Mouse (Mus musculus) heart, embryonic 11.5 days (tissue): Measurements from ENCODE around the gene Azgp1. TPM values are rescaled to one million over a fixed set of nuclear protein-coding genes. Genes with fewer than 3 reads are reported as not detected.
"Not testable (repeated sequence)": the region's sequence is repeated elsewhere in the genome, so short reads cannot be mapped to it uniquely, and the experiment has no call there.

Experiments used
- ATAC-seq: fragments of 200-750 bp; cut with Nextera tagmentation; replicated peaks from 2 replicates; pipeline ENCODE4 v1.8.0; 2017; ENCODE audit warnings: moderate library complexity; ENCODE audit not compliant: insufficient number of reproducible peaks, low FRiP score, low TSS enrichment
- H3K27ac ChIP-seq: fragments of 300-500 bp; sonication (generic); 2 replicates; pipeline ENCODE4 v1.5.1; 2014; ENCODE audit warnings: mild to moderate bottlenecking, low read depth, low read length
- H3K27me3 ChIP-seq: fragments of 300-500 bp; sonication (generic); 2 replicates; pipeline ENCODE4 v1.6.1; 2014; ENCODE audit warnings: mild to moderate bottlenecking, low read length, mixed read lengths; ENCODE audit not compliant: control insufficient read depth, insufficient read depth
- H3K36me3 ChIP-seq: fragments of 300-500 bp; sonication (generic); 2 replicates; pipeline ENCODE4 v1.6.1; 2014; ENCODE audit warnings: mild to moderate bottlenecking, low read length, moderate library complexity, mixed read lengths; ENCODE audit not compliant: control insufficient read depth, insufficient read depth
- H3K4me1 ChIP-seq: fragments of 300-500 bp; sonication (generic); 2 replicates; pipeline ENCODE4 v1.6.1; 2014; ENCODE audit warnings: low read length; ENCODE audit not compliant: control insufficient read depth, insufficient read depth
- H3K4me2 ChIP-seq: fragments of 300-500 bp; sonication (generic); 2 replicates; pipeline ENCODE4 v1.6.1; 2014; ENCODE audit warnings: mild to moderate bottlenecking, moderate library complexity
- H3K4me3 ChIP-seq: fragments of 300-500 bp; sonication (generic); 2 replicates; pipeline ENCODE4 v1.5.1; 2014; ENCODE audit warnings: low read depth, low read length
- H3K9ac ChIP-seq: fragments of 300-500 bp; sonication (generic); 2 replicates; pipeline ENCODE4 v1.6.1; 2014; ENCODE audit warnings: mild to moderate bottlenecking, low read depth, low read length, moderate library complexity
- H3K9me3 ChIP-seq: fragments of 300-500 bp; sonication (generic); replicated peaks from 2 replicates; pipeline ENCODE4 v1.6.1; 2016; ENCODE audit warnings: low read length; ENCODE audit not compliant: control insufficient read depth
- WGBS: fragments of 180-500 bp; shearing (Covaris S2); extraction: QIAGEN DNeasy Blood & Tissue Kit; methylation state at CpG from one replicate; pipeline ENCODE4 v1.1.7; 2014; ENCODE audit not compliant: insufficient replicate concordance; 5-methylcytosine and 5-hydroxymethylcytosine counted together
- polyA plus RNA-seq: library from polyadenylated mRNA; unstranded; fragments of >200 nt; fragmentation: Nextera tagmentation; extraction: Ambion mirVana; gene quantifications from 2 replicates; pipeline ENCODE4 v1.2.1, GENCODE M21; 2014

Gene Azgp1
- polyA plus RNA-seq, result not detected in 2 replicates

DNA sequence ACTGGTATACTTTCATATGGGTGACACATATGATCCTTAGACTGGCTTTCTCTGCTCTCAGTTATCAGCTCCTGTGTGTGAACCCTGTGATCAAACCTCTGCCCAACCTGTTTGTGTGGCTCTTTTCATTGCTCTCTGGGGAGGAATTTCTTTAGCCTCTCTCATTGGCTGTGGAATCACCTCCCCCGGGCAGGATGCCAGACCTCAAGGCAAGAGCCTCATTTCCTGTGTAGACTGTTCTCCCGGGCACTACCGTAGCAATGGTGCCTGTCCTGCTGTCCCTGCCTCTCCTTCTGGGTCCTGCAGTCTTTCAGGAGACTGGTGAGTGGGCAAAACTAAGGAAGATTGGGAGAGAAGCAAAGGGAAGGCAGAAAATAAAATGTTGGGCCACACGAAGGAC, at the start of gene Azgp1:
TSS of gene Azgp1 (plus strand) at position 221 of the 400 bp plus-strand sequence.
- H3K36me3 ChIP-seq, result no peaks in the 10 kb centered on the region
- no peak within 1 kb of the TSS for H3K9ac ChIP-seq
- H3K27me3 ChIP-seq, result no peaks in the 10 kb centered on the region
- no peaks in the 10 kb centered on the region for H3K4me1 ChIP-seq
- no peak within 1 kb of the TSS for H3K4me2 ChIP-seq
- no peak within 1 kb of the TSS for H3K4me3 ChIP-seq
- no peak within 1 kb of the TSS for H3K27ac ChIP-seq
- 72% methylated on average over 4 of the region's 4 CpGs for WGBS
- ATAC-seq, result no peak
- no peaks in the 10 kb centered on the region for H3K9me3 ChIP-seq

GRCm38 (mm10) chr5:137933934-137934333, 47.4 kb upstream of the Azgp1 start:
- 66% methylated on average over 2 of the region's 2 CpGs for WGBS
- not testable (repeated sequence) for H3K27ac ChIP-seq, ATAC-seq, H3K36me3 ChIP-seq, H3K9me3 ChIP-seq, H3K4me3 ChIP-seq, H3K4me1 ChIP-seq, H3K9ac ChIP-seq, H3K27me3 ChIP-seq, H3K4me2 ChIP-seq

DNA sequence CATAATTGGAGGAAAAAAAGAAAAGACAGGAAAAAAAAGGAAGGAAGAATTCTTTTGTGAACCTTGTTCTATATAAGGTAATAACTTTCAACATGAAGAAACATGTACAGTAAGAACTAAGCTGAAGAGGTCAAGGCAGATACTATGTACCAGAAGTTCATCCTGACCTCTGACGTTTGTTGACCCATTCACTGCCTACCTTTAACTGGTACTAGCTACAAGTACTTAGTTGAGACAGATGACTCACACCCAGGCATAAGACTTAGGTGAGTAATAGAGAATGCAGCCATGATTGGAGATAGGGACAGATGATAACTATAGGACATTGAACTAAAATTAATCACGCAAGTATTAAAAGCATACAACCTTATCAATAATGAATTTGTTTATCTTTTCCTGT, 44.8 kb upstream of the Azgp1 start:
- no peaks in the 10 kb centered on the region for H3K27me3 ChIP-seq
- H3K9me3 ChIP-seq, result no peaks in the 10 kb centered on the region
- ATAC-seq, result no peak
- H3K4me2 ChIP-seq, result no peak overlapping the region
- no peak overlapping the region for H3K9ac ChIP-seq
- H3K4me1 ChIP-seq, result no peaks in the 10 kb centered on the region
- H3K36me3 ChIP-seq, result no peaks in the 10 kb centered on the region
- H3K27ac ChIP-seq, result no peak overlapping the region
- H3K4me3 ChIP-seq, result no peak overlapping the region
- WGBS, result 89% methylated on average over 2 of the region's 2 CpGs

GRCm38 (mm10) chr5:137937238-137937637, 44.1 kb upstream of the Azgp1 start:
- Histone ChIP-seq H3K9me3 (no peaks in the 10 kb centered on the region), H3K27ac (no peak overlapping the region), H3K4me1 (no peaks in the 10 kb centered on the region), H3K27me3 (no peaks in the 10 kb centered on the region), H3K4me3 (no peak overlapping the region), H3K4me2 (no peak overlapping the region), H3K9ac (no peak overlapping the region), H3K36me3 (no peaks in the 10 kb centered on the region)
- no peak for ATAC-seq
- WGBS, result 53% methylated on average over 4 of the region's 4 CpGs

DNA sequence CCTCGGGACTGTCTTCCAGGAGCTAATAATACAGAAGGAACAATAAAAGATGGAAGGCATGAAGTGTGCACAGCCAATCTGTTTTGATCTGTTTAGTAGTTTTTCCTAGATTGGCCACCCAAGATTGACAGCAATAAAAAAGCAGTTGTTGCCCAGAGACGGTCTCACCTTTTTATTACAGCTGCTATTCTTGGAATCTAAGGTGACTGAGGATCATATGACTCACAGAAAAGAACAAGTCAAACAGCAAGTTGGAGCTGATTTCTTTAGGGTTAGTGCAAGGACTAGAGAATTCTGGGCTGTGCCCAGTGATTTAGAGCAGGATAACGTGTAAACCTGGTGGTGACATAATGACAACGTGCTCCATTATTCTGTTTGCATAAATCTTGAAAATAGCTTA, 40.4 kb upstream of the Azgp1 start:
- no peak overlapping the region for H3K27ac ChIP-seq
- H3K4me2 ChIP-seq, result no peak overlapping the region
- no peaks in the 10 kb centered on the region for H3K9me3 ChIP-seq
- no peak overlapping the region for H3K4me3 ChIP-seq
- H3K9ac ChIP-seq, result no peak overlapping the region
- H3K27me3 ChIP-seq, result no peaks in the 10 kb centered on the region
- 78% methylated on average over 4 of the region's 4 CpGs for WGBS
- no peak for ATAC-seq
- H3K36me3 ChIP-seq, result no peaks in the 10 kb centered on the region
- H3K4me1 ChIP-seq, result no peaks in the 10 kb centered on the region

DNA sequence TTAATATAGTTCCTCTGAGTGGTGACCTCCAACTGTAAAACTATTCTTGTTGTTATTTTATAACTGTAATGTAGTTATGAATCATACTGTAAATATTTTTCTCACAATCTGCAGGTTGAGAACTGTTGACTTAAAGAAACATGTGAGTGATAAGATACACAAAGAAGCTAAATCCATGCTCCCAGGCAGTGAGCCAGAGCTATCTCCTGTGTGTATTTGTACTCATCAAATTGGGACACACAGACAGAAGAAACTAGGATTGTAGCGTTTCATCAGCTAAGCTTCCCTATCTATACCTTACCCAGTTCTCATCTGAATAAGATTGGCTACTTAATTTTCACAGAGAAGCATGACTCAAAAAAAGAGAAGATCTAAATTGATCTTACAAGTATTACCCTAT, 38.2 kb upstream of the Azgp1 start:
- ATAC-seq, result no peak
- H3K27ac ChIP-seq, result no peak overlapping the region
- H3K27me3 ChIP-seq, result no peaks in the 10 kb centered on the region
- H3K4me2 ChIP-seq, result no peak overlapping the region
- no peaks in the 10 kb centered on the region for H3K4me1 ChIP-seq
- no peaks in the 10 kb centered on the region for H3K9me3 ChIP-seq
- H3K36me3 ChIP-seq, result no peaks in the 10 kb centered on the region
- WGBS, result 62% methylated on average over 1 of the region's 1 CpGs
- no peak overlapping the region for H3K9ac ChIP-seq
- H3K4me3 ChIP-seq, result no peak overlapping the region

DNA sequence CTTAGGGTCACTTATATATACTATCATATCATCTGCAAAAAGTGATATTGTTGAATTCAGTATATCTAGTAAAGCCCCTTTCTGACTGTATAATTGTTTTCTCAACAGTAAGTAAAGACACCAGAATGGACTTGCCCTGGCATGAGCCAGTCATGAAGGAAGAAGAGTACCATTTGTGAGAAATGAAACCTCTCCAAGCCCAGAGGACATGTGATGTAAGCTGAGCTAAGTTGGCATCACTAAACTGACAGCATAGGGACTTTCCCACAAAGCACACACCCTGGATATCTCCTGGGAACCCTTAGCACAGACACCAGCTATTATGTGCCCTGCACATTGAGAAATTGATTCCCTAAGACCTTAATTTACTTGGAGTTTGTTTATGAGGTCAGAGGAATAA, 34.0 kb upstream of the Azgp1 start:
- Histone ChIP-seq H3K9me3 (no peaks in the 10 kb centered on the region), H3K36me3 (no peaks in the 10 kb centered on the region), H3K4me1 (no peaks in the 10 kb centered on the region), H3K27me3 (no peaks in the 10 kb centered on the region), H3K4me3 (no peak overlapping the region), H3K27ac (no peak overlapping the region), H3K4me2 (no peak overlapping the region), H3K9ac (no peak overlapping the region)
- ATAC-seq, result no peak

GRCm38 (mm10) chr5:137951218-137951617, 30.1 kb upstream of the Azgp1 start:
- no peak for ATAC-seq
- Histone ChIP-seq H3K4me3 (no peak overlapping the region), H3K9me3 (no peaks in the 10 kb centered on the region)

DNA sequence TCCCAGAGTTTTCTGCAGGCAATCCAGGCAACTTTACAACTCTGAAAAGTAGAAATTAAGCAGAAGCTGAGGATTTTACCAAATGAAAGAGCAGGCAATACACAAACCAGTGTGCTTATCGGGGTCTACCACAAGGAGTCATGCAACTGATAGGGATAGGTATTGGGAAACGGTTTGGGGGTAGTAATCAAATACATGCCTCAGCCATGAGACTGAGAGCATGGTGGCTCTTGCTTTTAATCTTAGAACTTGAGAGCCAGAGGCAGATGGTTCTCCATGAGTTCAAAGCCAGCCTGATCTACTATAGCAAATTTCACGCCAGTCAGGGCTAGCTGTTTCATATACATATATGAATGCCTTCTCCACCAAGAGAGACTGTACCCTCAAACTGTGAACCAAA, 24.9 kb upstream of the Azgp1 start:
- Histone ChIP-seq H3K27ac (no peak overlapping the region), H3K9me3 (no peaks in the 10 kb centered on the region), H3K36me3 (no peaks in the 10 kb centered on the region), H3K27me3 (no peaks in the 10 kb centered on the region), H3K4me3 (no peak overlapping the region), H3K9ac (no peak overlapping the region), H3K4me2 (no peak overlapping the region), H3K4me1 (no peaks in the 10 kb centered on the region)
- 72% methylated on average over 3 of the region's 3 CpGs for WGBS
- ATAC-seq, result no peak

More at GRCm38 (mm10) chr5:137951218-137951617, 30.1 kb upstream of the Azgp1 start:
- no peaks in the 10 kb centered on the region for H3K4me1 ChIP-seq
- WGBS, result 34% methylated on average over 6 of the region's 6 CpGs
- no peak overlapping the region for H3K4me2 ChIP-seq
- H3K27me3 ChIP-seq, result no peaks in the 10 kb centered on the region
- no peak overlapping the region for H3K27ac ChIP-seq
- H3K9ac ChIP-seq, result no peak overlapping the region
- no peaks in the 10 kb centered on the region for H3K36me3 ChIP-seq
